Mouse (Mus musculus): ENCODE data around the gene Spib.

Spib gene

GRCm38 (mm10) chr7:44547725-44548124 is 15.9 kb upstream of the Spib start:
- DNase-seq: no peak

DNA sequence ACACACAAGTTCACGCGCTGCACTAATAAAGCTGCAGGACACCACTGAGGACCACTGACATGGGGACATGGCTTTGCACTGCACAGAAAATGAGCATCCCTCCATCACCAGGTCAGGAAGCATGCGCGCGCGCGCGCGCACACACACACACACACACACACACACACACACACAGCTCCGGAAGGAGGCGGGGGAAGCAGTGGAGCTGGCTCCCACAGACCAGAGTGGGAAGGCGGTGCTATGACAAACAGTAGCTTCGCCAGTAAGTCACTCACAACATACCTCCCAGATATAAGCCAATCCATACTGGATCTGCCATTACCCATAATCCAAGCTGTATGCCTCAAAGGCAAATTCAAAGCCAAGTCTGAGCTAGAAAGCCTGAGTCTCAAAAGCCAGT is 15.2 kb upstream of the Spib start:
- DNase-seq: no peak

- no peak for DNase-seq
These were observed 14.4 kb upstream of the Spib start for GRCm38 (mm10) chr7:44546274-44546673.

DNA sequence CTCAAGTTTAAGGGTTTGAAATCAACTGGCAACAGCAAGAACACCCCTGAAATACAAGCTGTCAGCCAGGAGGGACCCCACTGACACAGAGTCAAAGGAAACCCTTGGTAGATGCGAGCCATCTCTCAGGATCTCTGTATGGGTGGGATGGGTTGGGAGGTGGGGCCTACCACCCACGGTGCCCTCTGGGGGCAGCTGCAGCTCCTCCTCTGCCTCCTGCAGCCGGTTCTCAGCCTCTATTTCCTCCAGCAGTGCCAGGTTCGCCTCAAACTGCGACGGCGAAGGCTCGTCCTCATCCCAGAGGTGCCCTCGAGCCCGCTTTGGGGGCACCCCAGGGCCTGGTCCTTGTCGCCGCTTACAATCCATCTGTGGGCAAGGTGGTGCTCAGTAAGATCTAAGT is 11.2 kb upstream of the Spib start:
- no peak for DNase-seq

DNA sequence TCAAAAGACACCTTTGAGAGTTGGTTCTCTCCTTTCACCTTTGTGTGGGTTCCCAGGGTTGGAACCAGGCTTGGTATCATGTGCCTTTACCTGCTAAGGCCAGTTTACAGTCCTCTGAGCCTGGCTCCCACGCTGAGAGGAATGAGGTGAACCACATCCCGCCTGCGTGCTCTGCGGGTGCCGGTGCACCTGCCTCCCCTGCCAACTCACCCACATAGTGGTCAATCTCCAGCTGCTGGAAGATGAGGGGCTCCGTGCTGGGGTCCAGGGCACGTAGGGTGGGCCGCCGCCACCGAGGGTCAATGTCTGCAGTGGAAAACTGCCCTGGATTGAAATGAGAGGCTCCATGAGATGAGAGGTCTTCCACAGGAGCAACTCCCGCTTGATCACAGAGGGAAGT is 10.7 kb upstream of the Spib start:
- DNase-seq: no peak

GRCm38 (mm10) chr7:44538756-44539624 is 7.1 kb upstream of the Spib start:
- DNase-seq: no peak

- no peak for DNase-seq
These were observed 5.6 kb upstream of the Spib start for GRCm38 (mm10) chr7:44537496-44537895.

DNA sequence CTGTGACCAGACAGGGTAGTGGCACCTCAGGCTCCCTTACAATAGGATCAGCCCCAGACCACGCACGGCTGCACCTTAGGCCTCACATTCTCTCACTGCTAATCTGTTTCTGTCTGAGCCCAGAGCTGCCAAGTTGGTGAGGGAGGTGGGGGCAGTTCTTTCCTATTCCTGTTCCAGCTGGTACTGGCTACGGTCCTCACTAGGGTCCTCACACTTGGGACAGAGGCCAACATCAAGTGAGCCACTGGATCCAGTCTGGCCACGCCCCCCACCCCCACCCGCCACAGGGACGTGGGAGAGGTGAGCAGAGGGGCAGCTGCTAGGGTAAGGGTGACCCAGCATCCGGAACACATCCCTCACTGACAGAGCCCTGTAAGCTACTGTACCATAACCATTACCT is 5.1 kb upstream of the Spib start:
- no peak for DNase-seq

GRCm38 (mm10) chr7:44536590-44536968 is 4.7 kb upstream of the Spib start:
- peak; percentile 52 for DNase-seq

DNA sequence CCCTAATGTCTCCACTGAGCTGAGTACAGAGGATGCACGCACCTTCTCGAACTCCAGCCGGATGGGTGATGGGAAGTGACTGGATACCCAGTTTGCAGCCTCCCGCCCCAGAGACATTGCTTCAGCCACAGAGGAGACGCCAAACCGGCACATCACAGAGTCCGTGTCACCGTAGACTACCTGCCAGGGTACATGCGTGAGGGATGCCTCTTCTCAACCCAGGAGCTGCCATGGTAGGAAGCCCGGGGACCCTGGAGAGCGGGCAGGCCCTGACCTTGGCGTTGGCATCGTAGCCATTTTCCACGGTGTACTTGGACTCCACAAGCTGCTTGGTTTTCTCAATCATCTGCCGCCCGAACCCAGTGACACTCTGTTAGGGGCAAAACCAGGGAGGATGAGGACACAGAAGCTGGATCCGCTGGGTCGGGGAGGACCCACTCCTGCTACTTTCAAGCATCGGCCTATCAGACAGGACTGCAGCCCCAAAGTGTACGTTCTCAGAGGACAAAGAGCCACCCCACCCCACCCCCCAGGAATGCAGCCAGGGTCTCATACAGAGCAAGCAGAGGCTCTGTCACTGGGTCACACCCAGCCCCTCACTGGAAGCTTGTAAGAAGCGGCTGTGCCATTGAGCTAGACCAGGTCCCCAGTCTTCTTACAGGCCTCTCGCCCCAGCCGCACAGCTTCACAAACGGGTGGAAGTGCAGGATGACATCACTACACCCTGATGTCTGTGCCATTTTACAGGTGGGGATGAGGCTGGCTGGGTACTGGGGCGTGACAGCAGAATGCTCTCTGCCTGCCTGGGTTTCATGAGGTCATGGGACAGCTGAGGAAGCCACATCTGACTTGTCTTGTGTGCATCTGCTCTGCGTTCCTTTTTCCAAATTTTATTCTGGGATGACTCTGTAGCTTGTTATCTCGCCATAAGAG is 4.1 kb upstream of the Spib start:
- no peak for DNase-seq

- DNase-seq: no peak
These were observed 3.0 kb upstream of the Spib start for GRCm38 (mm10) chr7:44534656-44535441.

DNA sequence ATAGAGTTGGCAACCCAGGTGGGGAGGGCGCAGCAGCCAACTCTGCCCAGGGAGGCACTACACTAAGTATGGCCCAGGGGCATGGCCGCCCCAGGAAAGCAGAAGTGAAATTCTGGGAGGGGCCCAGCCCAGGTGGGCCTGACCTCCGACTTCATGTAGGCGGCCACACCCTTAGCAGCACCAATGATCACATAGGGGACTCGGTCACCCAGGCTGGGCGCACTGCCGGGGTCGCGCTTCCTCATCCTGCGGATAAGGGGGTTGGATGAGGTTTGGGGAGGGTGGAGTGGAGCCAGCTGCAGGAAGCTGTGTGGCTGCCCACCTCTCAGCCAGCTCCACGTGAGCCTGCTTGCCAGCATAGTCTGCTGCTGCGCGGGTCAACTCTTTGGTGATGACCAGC is 2.4 kb upstream of the Spib start:
- DNase-seq: no peak

GRCm38 (mm10) chr7:44533746-44534045 is 1.8 kb upstream of the Spib start:
- DNase-seq: no peak

- no peak for DNase-seq
These were observed 1.3 kb upstream of the Spib start for GRCm38 (mm10) chr7:44532918-44533745.

DNA sequence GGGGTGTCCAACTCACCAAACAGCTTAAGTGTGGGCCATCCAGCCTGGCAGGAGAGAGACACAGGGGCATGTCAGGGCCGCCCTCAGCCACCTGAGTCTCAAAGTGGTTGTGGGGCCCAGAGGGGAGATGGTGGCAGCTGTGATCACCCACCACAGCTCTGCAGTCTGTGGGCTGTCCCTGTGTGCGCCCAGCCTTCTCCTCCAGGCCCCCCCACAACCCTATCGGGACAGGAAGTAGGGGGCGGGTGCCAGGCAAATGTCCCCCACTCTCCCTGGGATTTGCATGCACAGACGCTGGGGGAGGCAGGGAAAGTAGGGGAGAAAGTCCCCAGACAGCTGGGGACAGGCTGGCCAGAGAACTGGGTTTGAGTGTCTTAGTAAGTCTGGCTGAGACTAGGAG is 664 bp downstream of the Spib start:
- DNase-seq: no peak

- no peak for DNase-seq
These were observed 1.4 kb downstream of the Spib start for GRCm38 (mm10) chr7:44530507-44530906.

DNA sequence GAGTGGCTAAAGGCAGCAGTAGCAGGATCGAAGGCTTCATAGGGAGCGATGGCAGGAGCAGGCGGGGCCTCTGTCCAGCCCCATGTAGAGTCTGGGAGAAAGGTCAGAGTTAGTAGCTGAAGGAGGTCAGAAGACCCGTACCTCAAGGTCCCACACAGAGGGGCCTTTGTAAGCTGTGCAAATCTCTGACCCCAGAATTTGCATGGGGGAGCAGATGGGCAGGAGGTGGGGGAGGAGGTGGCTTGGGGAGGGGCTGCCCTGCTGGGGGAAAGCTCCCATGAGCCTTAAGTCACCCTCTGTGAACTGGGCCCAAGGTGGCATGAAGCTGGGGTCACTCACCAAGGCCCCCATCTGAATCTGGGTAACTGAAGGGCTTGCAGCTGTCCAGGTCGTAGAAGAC is 2.4 kb downstream of the Spib start:
- no peak for DNase-seq

DNA sequence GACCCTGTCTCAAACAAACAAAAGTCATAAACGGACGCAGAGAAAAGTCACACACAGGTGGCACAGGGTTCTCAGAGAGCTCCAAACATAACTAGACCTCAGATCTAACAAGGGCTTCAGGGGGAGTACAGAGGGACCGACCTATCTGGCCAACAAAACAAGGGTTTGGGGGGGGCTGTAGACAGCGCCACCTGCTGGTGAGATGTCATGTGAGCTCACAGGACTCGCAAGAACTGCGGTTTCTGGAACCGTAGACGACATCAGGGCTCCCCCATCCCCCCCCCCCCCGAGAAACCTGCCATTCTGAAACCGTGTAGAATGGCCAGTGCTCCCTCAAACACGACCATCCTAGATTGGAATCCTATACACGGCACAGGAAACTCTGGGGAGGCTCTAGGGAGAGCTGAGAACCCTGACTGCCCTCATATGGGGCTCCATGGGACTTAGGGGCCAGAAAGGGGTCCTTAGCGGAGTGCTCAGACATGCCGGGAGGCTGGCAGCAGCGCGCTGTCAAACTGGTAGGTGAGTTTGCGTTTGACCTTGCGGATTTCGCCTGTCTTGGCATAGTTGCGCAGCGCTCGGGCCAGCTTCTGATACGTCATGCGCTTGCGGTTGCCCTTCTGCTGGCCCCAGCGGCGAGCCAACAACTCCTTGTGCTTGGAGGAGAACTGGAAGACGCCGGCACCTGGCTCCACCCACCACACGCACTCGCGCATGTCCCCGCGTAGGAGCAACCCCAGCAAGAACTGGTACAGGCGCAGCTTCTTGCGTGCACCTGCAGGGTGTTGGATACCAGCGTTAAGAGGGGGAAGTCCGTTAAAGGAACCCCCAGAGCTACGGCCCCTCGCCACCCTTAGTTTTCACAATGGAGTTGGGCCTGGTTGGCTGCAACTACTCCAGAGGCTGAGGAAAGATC is 4.1 kb downstream of the Spib start:
- DNase-seq: peak; percentile 86

DNA sequence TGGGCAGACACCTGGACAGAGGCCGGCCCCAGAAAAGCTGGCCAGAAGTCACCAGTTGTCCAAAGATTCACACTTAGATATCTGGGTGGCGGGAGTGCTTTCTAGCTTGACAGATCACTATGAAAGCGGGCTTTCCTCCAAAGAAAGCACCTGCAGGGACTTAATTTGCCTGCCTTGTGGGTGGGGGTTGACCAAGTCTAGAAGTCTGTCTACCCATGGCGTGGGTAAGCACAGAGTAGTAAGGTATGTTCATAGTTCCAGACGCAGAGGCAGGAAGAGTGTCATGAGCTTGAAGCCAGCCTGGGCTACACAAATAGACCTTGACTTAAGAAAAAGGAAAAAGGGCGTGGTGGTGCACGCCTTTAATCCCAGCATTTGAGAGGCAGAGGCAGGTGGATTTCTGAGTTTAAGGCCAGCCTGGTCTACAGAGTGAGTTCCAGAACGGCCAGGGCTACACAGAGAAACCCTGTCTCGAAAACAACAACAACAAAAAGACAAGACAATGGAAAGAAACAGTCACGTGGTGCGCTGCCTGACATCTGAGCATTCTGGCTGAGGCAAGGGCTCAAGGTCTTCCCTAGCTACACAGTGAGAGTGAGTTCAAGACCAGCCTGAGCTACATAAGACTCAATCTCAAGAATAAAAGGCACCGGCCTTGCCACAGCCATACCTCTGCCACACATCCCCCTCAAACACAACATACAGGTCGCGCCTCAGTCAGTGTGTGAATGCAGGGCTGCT is 5.3 kb downstream of the Spib start:
- no peak for DNase-seq

GRCm38 (mm10) chr7:44525126-44525832 is 6.6 kb downstream of the Spib start:
- DNase-seq: peak; percentile 54

All from right cerebral cortex, postnatal 14 days (tissue).